Mouse (Mus musculus) kidney, adult 2 months (tissue): ENCODE measurements around the gene Reep1. TPM values are rescaled to one million over a fixed set of nuclear protein-coding genes. Genes with fewer than 3 reads are reported as not detected.

Experiments
- DNase-seq: peaks from one replicate; pipeline ENCODE4 v3.0.0; 2021
- H3K27ac ChIP-seq: fragments of 200-500 bp; 2 replicates; pipeline ENCODE4 v1.5.1; 2012; ENCODE audit warnings: low read depth, low read length, control low read depth, inconsistent platforms; ENCODE audit not compliant: insufficient read depth
- H3K27me3 ChIP-seq: fragments of 200-500 bp; replicated peaks from 2 replicates; pipeline ENCODE4 v1.6.1; 2012; ENCODE audit warnings: mild to moderate bottlenecking, moderate library complexity, low read length, inconsistent platforms; ENCODE audit not compliant: control insufficient read depth, insufficient read depth
- H3K36me3 ChIP-seq: fragments of 200-500 bp; 2 replicates; pipeline ENCODE4 v1.6.1; 2012; ENCODE audit warnings: mild to moderate bottlenecking, moderate library complexity, low read length, inconsistent platforms; ENCODE audit not compliant: control insufficient read depth, insufficient read depth
- H3K4me1 ChIP-seq: fragments of 200-500 bp; 2 replicates; pipeline ENCODE4 v1.6.1; 2011; ENCODE audit warnings: low read length; ENCODE audit not compliant: control insufficient read depth, insufficient read depth
- H3K4me3 ChIP-seq: fragments of 200-500 bp; 2 replicates; pipeline ENCODE4 v1.5.1; 2011; ENCODE audit warnings: mild to moderate bottlenecking, low read depth, low read length, control low read depth; ENCODE audit not compliant: insufficient read depth
- CTCF ChIP-seq: fragments of 200-500 bp; conservative IDR thresholded peaks from 2 replicates; pipeline ENCODE4 v1.5.1; 2011; ENCODE audit warnings: low read depth, mild to moderate bottlenecking, control low read depth, low read length, moderate library complexity, mixed read lengths; ENCODE audit not compliant: insufficient read depth, insufficient read length
- POLR2A ChIP-seq: fragments of 200-500 bp; IDR thresholded peaks from one replicate; pipeline ENCODE4 v1.6.1; 2011; ENCODE audit warnings: low read depth, low read length, control low read depth
- WGBS: fragments of 180-500 bp; shearing (Covaris S2); methylation state at CpG from one replicate; pipeline ENCODE4 v1.1.7; 2018; 5-methylcytosine and 5-hydroxymethylcytosine counted together
- polyA plus RNA-seq: library from polyadenylated mRNA; depleted of rRNA; stranded (reverse); fragments of >200 nt; gene quantifications from 2 replicates; pipeline ENCODE4 v1.2.3, GENCODE M21; 2012

Reep1 gene
- polyA plus RNA-seq, 1 experiment = 1.5 TPM

GRCm38 (mm10) chr6:71706871-71707270, 490 bp upstream of the Reep1 start:
- Histone ChIP-seq H3K27me3 (peaks cover 2% of the 10 kb centered on the region; the same call in 1 of the 2 replicates), H3K27ac (no peak overlapping the region), H3K4me3 (no peak overlapping the region), H3K36me3 (no peaks in the 10 kb centered on the region), H3K4me1 (no peaks in the 10 kb centered on the region)
- WGBS = 92% methylated on average over 12 of the region's 12 CpGs
- no peak for TF ChIP-seq CTCF
- no peak for DNase-seq

GRCm38 (mm10) chr6:71708528-71708927, 1.2 kb downstream of the Reep1 start:
- Histone ChIP-seq H3K4me3 (peak overlapping the region; percentile 61; the same call in 1 of the 2 replicates), H3K27ac (no peak overlapping the region), H3K4me1 (no peaks in the 10 kb centered on the region), H3K27me3 (peaks cover 2% of the 10 kb centered on the region; the same call in 1 of the 2 replicates), H3K36me3 (no peaks in the 10 kb centered on the region)
- 16% methylated on average over 3 of the region's 3 CpGs for WGBS
- no peak for TF ChIP-seq POLR2A
- no peak for TF ChIP-seq CTCF
- DNase-seq = no peak

DNA sequence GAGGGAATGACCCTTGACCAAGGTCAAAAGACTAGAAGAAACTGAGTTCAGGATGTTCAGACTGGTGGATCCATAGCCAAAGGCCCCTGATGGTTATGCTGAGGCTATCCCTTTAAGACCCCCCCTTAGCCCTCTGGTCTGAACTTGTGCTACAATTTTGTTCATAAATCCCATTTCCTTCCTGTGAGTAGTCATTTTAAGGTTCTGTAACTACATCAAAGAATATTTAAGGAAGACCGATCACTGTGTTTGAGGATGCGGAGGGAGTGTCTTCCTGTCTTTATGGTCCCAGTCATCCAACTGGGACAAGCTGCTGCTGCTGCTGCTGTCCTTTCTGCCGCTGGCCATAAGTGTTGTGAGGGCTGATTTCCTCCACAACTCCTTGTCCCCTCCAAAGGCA, 3.0 kb downstream of the Reep1 start:
- no peaks in the 10 kb centered on the region for H3K4me1 ChIP-seq
- H3K27ac ChIP-seq = no peak overlapping the region
- no peak overlapping the region for H3K4me3 ChIP-seq
- no peaks in the 10 kb centered on the region for H3K36me3 ChIP-seq
- TF ChIP-seq CTCF (no peak), POLR2A (no peak)
- 64% methylated on average over 3 of the region's 3 CpGs for WGBS
- DNase-seq = no peak
- H3K27me3 ChIP-seq = peaks cover 2% of the 10 kb centered on the region; the same call in 1 of the 2 replicates

GRCm38 (mm10) chr6:71711201-71711600, 3.8 kb downstream of the Reep1 start:
- Histone ChIP-seq H3K36me3 (no peaks in the 10 kb centered on the region), H3K27me3 (peaks cover 2% of the 10 kb centered on the region; the same call in 1 of the 2 replicates), H3K27ac (no peak overlapping the region), H3K4me1 (no peaks in the 10 kb centered on the region), H3K4me3 (no peak overlapping the region)
- TF ChIP-seq POLR2A = no peak
- 73% methylated on average over 5 of the region's 5 CpGs for WGBS
- no peak for DNase-seq

- H3K4me1 ChIP-seq = no peaks in the 10 kb centered on the region
- H3K27me3 ChIP-seq = no peaks in the 10 kb centered on the region
- TF ChIP-seq CTCF (no peak), POLR2A (no peak)
- H3K36me3 ChIP-seq = no peaks in the 10 kb centered on the region
- WGBS = 94% methylated on average over 2 of the region's 2 CpGs
- DNase-seq = no peak
- H3K27ac ChIP-seq = no peak overlapping the region
- H3K4me3 ChIP-seq = no peak overlapping the region
Observed at GRCm38 (mm10) chr6:71713532-71713931, 6.2 kb downstream of the Reep1 start.

- 54% methylated on average over 5 of the region's 5 CpGs for WGBS
- Histone ChIP-seq H3K27ac (no peak overlapping the region), H3K4me1 (no peaks in the 10 kb centered on the region), H3K4me3 (no peak overlapping the region), H3K27me3 (no peaks in the 10 kb centered on the region), H3K36me3 (no peaks in the 10 kb centered on the region)
- no peak for DNase-seq
- TF ChIP-seq CTCF (no peak), POLR2A (no peak)
Observed at GRCm38 (mm10) chr6:71715006-71715405, 7.6 kb downstream of the Reep1 start.

DNA sequence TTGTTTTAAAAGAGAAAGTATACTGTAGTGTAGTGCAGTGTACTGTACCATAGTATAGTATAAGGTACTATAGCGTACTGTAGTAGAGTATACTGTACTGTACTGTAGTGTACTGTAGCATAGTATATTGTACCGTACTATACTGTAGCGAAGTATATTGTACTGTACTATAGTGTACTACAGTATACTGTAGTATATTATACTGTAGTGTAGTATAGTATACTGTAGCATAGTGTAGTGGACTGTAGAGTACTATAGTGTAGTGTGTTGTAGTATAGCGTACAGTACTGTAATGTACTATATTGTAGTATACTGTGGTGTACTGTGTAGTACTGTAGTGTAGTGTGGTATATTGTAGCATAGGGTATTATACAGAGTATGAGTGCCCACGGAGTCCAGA, 9.1 kb downstream of the Reep1 start:
- WGBS = 97% methylated on average over 5 of the region's 5 CpGs
- Histone ChIP-seq H3K27me3 (no peaks in the 10 kb centered on the region), H3K4me1 (no peaks in the 10 kb centered on the region), H3K36me3 (no peaks in the 10 kb centered on the region), H3K4me3 (no peak overlapping the region), H3K27ac (no peak overlapping the region)
- DNase-seq = no peak
- TF ChIP-seq POLR2A = no peak
- no peak for TF ChIP-seq CTCF

DNA sequence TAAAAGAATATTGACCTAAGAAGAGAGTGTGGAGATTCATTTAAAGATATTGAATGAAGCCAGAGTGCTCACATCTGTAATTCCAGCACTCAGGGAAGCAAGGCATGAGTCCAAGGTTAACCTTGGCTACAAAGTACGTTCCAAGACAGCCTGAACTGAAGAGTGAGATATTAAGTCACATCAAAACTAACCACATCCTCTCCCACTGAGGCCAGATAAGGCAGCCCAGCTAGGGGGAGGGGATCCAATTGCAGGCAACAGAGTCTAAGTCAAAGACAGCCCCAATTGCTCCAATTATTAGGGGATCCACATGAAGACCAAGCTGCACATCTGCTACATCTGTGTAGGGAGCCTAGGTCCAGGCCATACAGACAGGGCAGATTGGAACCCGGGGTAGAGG, 11.0 kb downstream of the Reep1 start:
- no peak for TF ChIP-seq CTCF
- TF ChIP-seq POLR2A = no peak
- no peaks in the 10 kb centered on the region for H3K36me3 ChIP-seq
- H3K27ac ChIP-seq = no peak overlapping the region
- WGBS = 68% methylated on average over 2 of the region's 2 CpGs
- no peak for DNase-seq
- H3K4me1 ChIP-seq = no peaks in the 10 kb centered on the region
- no peak overlapping the region for H3K4me3 ChIP-seq
- no peaks in the 10 kb centered on the region for H3K27me3 ChIP-seq
